Mouse (Mus musculus): ENCODE measurements around the gene Elp5. TPM values are rescaled to one million over a fixed set of nuclear protein-coding genes. Genes with fewer than 3 reads are reported as not detected.
"Not testable (repeated sequence)": the region's sequence is repeated elsewhere in the genome, so short reads cannot be mapped to it uniquely, and the experiment has no call there.

The Elp5 gene
- polyA plus RNA-seq, 1 experiment from 2014 or later, result 129 TPM

GRCm38 (mm10) chr11:70021264-70022132, 39.2 kb upstream of the Elp5 start:
- under 1% methylated on average over 40 of the region's 40 CpGs for WGBS
- no peaks in the 10 kb centered on the region for H3K36me3 ChIP-seq
- peak overlapping the region; percentile 66; the same call in 1 of the 2 replicates for H3K27ac ChIP-seq
- peaks cover 69% of the 10 kb centered on the region for H3K4me1 ChIP-seq
- peak overlapping the region; percentile 88; the same call in 1 of the 2 replicates for H3K9ac ChIP-seq
- H3K27me3 ChIP-seq (replicated peaks), result no peaks in the 10 kb centered on the region
- H3K4me3 ChIP-seq, result peak overlapping the region; percentile 65
- H3K9me3 ChIP-seq, result no peaks in the 10 kb centered on the region
- H3K4me2 ChIP-seq (replicated peaks), result peak overlapping the region; percentile 95
- ATAC-seq (ENCODE audit: low FRiP score, low read depth), result peak; percentile 77

GRCm38 (mm10) chr11:70020731-70021263, 38.5 kb upstream of the Elp5 start:
- under 1% methylated on average over 8 of the region's 8 CpGs for WGBS
- Histone ChIP-seq H3K4me1 (peaks cover 62% of the 10 kb centered on the region), H3K27ac (peak overlapping the region; percentile 66; the same call in 1 of the 2 replicates)

GRCm38 (mm10) chr11:70020022-70020631, 37.8 kb upstream of the Elp5 start:
- Histone ChIP-seq H3K9ac (peak overlapping the region; percentile 88; the same call in 1 of the 2 replicates), H3K27ac (peak overlapping the region; percentile 66), H3K4me3 (peak overlapping the region; percentile 65), H3K9me3 (no peaks in the 10 kb centered on the region), H3K27me3 (replicated peaks) (no peaks in the 10 kb centered on the region), H3K36me3 (no peaks in the 10 kb centered on the region), H3K4me2 (replicated peaks) (peak overlapping the region; percentile 95), H3K4me1 (peaks cover 62% of the 10 kb centered on the region)
- ATAC-seq (ENCODE audit: low FRiP score, low read depth), result no peak
- 31% methylated on average over 8 of the region's 8 CpGs for WGBS

More at GRCm38 (mm10) chr11:70020731-70021263, 38.5 kb upstream of the Elp5 start:
- peak; percentile 81 for ATAC-seq (ENCODE audit: low FRiP score, low read depth)
- Histone ChIP-seq H3K4me2 (replicated peaks) (peak overlapping the region; percentile 95), H3K36me3 (no peaks in the 10 kb centered on the region), H3K9ac (peak overlapping the region; percentile 88; the same call in 1 of the 2 replicates), H3K9me3 (no peaks in the 10 kb centered on the region), H3K27me3 (replicated peaks) (no peaks in the 10 kb centered on the region), H3K4me3 (peak overlapping the region; percentile 65)

- WGBS, result 5% methylated on average over 2 of the region's 2 CpGs
- Histone ChIP-seq H3K4me1 (peaks cover 67% of the 10 kb centered on the region), H3K9me3 (no peaks in the 10 kb centered on the region), H3K36me3 (no peaks in the 10 kb centered on the region), H3K4me3 (peak overlapping the region; percentile 65), H3K4me2 (replicated peaks) (peak overlapping the region; percentile 95), H3K9ac (peak overlapping the region; percentile 88), H3K27me3 (replicated peaks) (no peaks in the 10 kb centered on the region), H3K27ac (0 out of 2 replicates have a peak overlapping the region, but pooled peaks have one; percentile 66)
- no peak for ATAC-seq (ENCODE audit: low FRiP score, low read depth)
Observed at GRCm38 (mm10) chr11:70019495-70020021, 37.2 kb upstream of the Elp5 start.

- Histone ChIP-seq H3K9me3 (no peaks in the 10 kb centered on the region), H3K27ac (peak overlapping the region; percentile 81), H3K9ac (peak overlapping the region; percentile 88), H3K4me2 (replicated peaks) (peak overlapping the region; percentile 95), H3K4me3 (peak overlapping the region; percentile 65), H3K27me3 (replicated peaks) (no peaks in the 10 kb centered on the region), H3K36me3 (peaks cover 5% of the 10 kb centered on the region; the same call in 1 of the 2 replicates), H3K4me1 (peaks cover 61% of the 10 kb centered on the region)
- ATAC-seq (ENCODE audit: low FRiP score, low read depth), result no peak
- whole genome bisulfite sequencing, result 2% methylated on average over 23 of the region's 25 CpGs
Observed at GRCm38 (mm10) chr11:70018131-70018990, 36.0 kb upstream of the Elp5 start.

- no peak overlapping the region for H3K27ac ChIP-seq
- no peak for ATAC-seq (ENCODE audit: low FRiP score, low read depth)
- 60% methylated on average over 7 of the region's 7 CpGs for WGBS
Observed at GRCm38 (mm10) chr11:70017199-70017767, 35.0 kb upstream of the Elp5 start.

GRCm38 (mm10) chr11:70016669-70017068, 34.4 kb upstream of the Elp5 start, which contains the start of gene Dlg4:
Gene Dlg4 (plus strand): TSS chr11:70016942.
- H3K36me3 ChIP-seq, result peaks cover 22% of the 10 kb centered on the region
- H3K9ac ChIP-seq, result peak within 1 kb of the TSS; percentile 88
- H3K4me3 ChIP-seq, result peak within 1 kb of the TSS; percentile 65
- no peaks in the 10 kb centered on the region for H3K27me3 ChIP-seq (replicated peaks)
- H3K9me3 ChIP-seq, result no peaks in the 10 kb centered on the region
- 80% methylated on average over 3 of the region's 3 CpGs for WGBS
- H3K4me1 ChIP-seq, result peaks cover 51% of the 10 kb centered on the region
- no peak within 1 kb of the TSS for H3K27ac ChIP-seq
- H3K4me2 ChIP-seq (replicated peaks), result peak within 1 kb of the TSS; percentile 95
- ATAC-seq (ENCODE audit: low FRiP score, low read depth), result no peak

More at GRCm38 (mm10) chr11:70017199-70017767, 35.0 kb upstream of the Elp5 start:
- H3K36me3 ChIP-seq, result peaks cover 15% of the 10 kb centered on the region
- H3K4me3 ChIP-seq, result peak overlapping the region; percentile 65; the same call in 1 of the 2 replicates
- H3K4me1 ChIP-seq, result peaks cover 55% of the 10 kb centered on the region
- H3K27me3 ChIP-seq (replicated peaks), result no peaks in the 10 kb centered on the region
- H3K9me3 ChIP-seq, result no peaks in the 10 kb centered on the region
- peak overlapping the region; percentile 95 for H3K4me2 ChIP-seq (replicated peaks)
- H3K9ac ChIP-seq, result peak overlapping the region; percentile 88

- not testable (repeated sequence) for H3K9ac ChIP-seq; ATAC-seq (ENCODE audit: low FRiP score, low read depth); H3K27ac ChIP-seq; H3K27me3 ChIP-seq (replicated peaks); H3K4me3 ChIP-seq; H3K9me3 ChIP-seq; H3K4me2 ChIP-seq (replicated peaks)
- WGBS, result 83% methylated on average over 2 of the region's 2 CpGs
- Histone ChIP-seq H3K36me3 (peaks cover 26% of the 10 kb centered on the region), H3K4me1 (peaks cover 51% of the 10 kb centered on the region)
Observed at GRCm38 (mm10) chr11:70016177-70016576, 33.9 kb upstream of the Elp5 start.

- Histone ChIP-seq H3K4me3 (no peak overlapping the region), H3K9ac (no peak overlapping the region), H3K36me3 (peaks cover 31% of the 10 kb centered on the region), H3K4me1 (peaks cover 50% of the 10 kb centered on the region), H3K27ac (no peak overlapping the region), H3K27me3 (replicated peaks) (no peaks in the 10 kb centered on the region), H3K9me3 (no peaks in the 10 kb centered on the region), H3K4me2 (replicated peaks) (peak overlapping the region; percentile 87)
- WGBS, result 65% methylated on average over 6 of the region's 6 CpGs
- no peak for ATAC-seq (ENCODE audit: low FRiP score, low read depth)
Observed at GRCm38 (mm10) chr11:70015677-70016076, 33.4 kb upstream of the Elp5 start.

GRCm38 (mm10) chr11:70014880-70015558, 32.7 kb upstream of the Elp5 start, which contains the start of gene Acadvl:
Gene Acadvl (minus strand): TSS chr11:70015411.
- Histone ChIP-seq H3K27me3 (replicated peaks) (no peaks in the 10 kb centered on the region), H3K9me3 (no peaks in the 10 kb centered on the region), H3K4me3 (peak within 1 kb of the TSS; percentile 55), H3K4me2 (replicated peaks) (peak within 1 kb of the TSS; percentile 87), H3K4me1 (peaks cover 44% of the 10 kb centered on the region), H3K9ac (peak within 1 kb of the TSS; percentile 74), H3K36me3 (peaks cover 38% of the 10 kb centered on the region), H3K27ac (no peak within 1 kb of the TSS)
- peak; percentile 62 for ATAC-seq (ENCODE audit: low FRiP score, low read depth)
- under 1% methylated on average over 35 of the region's 35 CpGs for WGBS
